Mouse (Mus musculus) liver, embryonic 14.5 days (tissue): ENCODE measurements around the gene Chd1l. TPM values are rescaled to one million over a fixed set of nuclear protein-coding genes. Genes with fewer than 3 reads are reported as not detected.

ENCODE experiments used
- ATAC-seq: fragments of 200-750 bp; cut with Nextera tagmentation; 2 replicates; pipeline ENCODE4 v1.8.0; 2017; ENCODE audit warnings: moderate number of reproducible peaks, mild to moderate bottlenecking, moderate library complexity; ENCODE audit not compliant: insufficient read depth
- DNase-seq, 3 experiments: peaks; one replicate each; pipeline ENCODE4 v3.0.0-alpha.2; 2012 to 2013; ENCODE audit warnings: low read depth in 3 of 3, low spot score in 3 of 3
- H3K27ac ChIP-seq: fragments of 300-500 bp; sonication (generic); 2 replicates; pipeline ENCODE4 v1.5.1; 2014; ENCODE audit warnings: moderate library complexity, mild to moderate bottlenecking, control low read depth, inconsistent platforms
- H3K27me3 ChIP-seq: fragments of 300-500 bp; sonication (generic); 2 replicates; pipeline ENCODE4 v1.6.1; 2014; ENCODE audit warnings: mild to moderate bottlenecking, low read length, moderate library complexity; ENCODE audit not compliant: control insufficient read depth, insufficient read depth
- H3K36me3 ChIP-seq: fragments of 300-500 bp; sonication (generic); replicated peaks from 2 replicates; pipeline ENCODE4 v1.6.1; 2014; ENCODE audit warnings: low read depth; ENCODE audit not compliant: control insufficient read depth, insufficient read depth
- H3K4me1 ChIP-seq, 2 experiments: fragments of 200-500 bp in 1 of 2; fragments of 300-500 bp in 1 of 2; sonication (generic) in 1 of 2; replicated peaks; 2 replicates each; pipeline ENCODE4 v1.6.1; 2012 to 2014; ENCODE audit warnings: antibody characterized with exemption in 1 of 2, inconsistent platforms in 1 of 2, low read length in 1 of 2; ENCODE audit not compliant: control insufficient read depth in 2 of 2, insufficient read depth in 2 of 2
- H3K4me2 ChIP-seq: fragments of 300-500 bp; sonication (generic); 2 replicates; pipeline ENCODE4 v1.6.1; 2014; ENCODE audit warnings: low read depth, mild to moderate bottlenecking, control low read depth, moderate library complexity
- H3K4me3 ChIP-seq, 2 experiments: fragments of 200-500 bp in 1 of 2; fragments of 300-500 bp in 1 of 2; sonication (generic) in 1 of 2; 2 replicates each; pipeline ENCODE4 v1.5.1; 2012 to 2014; ENCODE audit warnings: low read depth in 2 of 2, low read length in 2 of 2, mild to moderate bottlenecking in 2 of 2, control low read depth in 1 of 2, inconsistent platforms in 1 of 2, moderate library complexity in 1 of 2; ENCODE audit not compliant: insufficient read depth in 1 of 2
- H3K9ac ChIP-seq: fragments of 300-500 bp; sonication (generic); replicated peaks from 2 replicates; pipeline ENCODE4 v1.6.1; 2014; ENCODE audit warnings: mild to moderate bottlenecking, control low read depth, moderate library complexity
- H3K9me3 ChIP-seq: fragments of 300-500 bp; sonication (generic); 2 replicates; pipeline ENCODE4 v1.6.1; 2016; ENCODE audit warnings: low read length, mixed read lengths; ENCODE audit not compliant: control insufficient read depth
- CTCF ChIP-seq: IDR thresholded peaks from 2 replicates; pipeline ENCODE4 v1.5.1; 2016; ENCODE audit warnings: antibody characterized with exemption, low read depth, control low read depth
- EP300 ChIP-seq: IDR thresholded peaks from 2 replicates; pipeline ENCODE4 v1.6.1; 2016; ENCODE audit warnings: antibody characterized with exemption, low read depth
- WGBS: fragments of 180-500 bp; shearing (Covaris S2); extraction: QIAGEN DNeasy Blood & Tissue Kit; methylation state at CpG from one replicate; pipeline ENCODE4 v1.1.7; 2014; ENCODE audit not compliant: insufficient replicate concordance; 5-methylcytosine and 5-hydroxymethylcytosine counted together
- polyA plus RNA-seq, 2 experiments: library from polyadenylated mRNA; depleted of rRNA in 1 of 2; stranded (reverse) in 1 of 2; unstranded in 1 of 2; fragments of >200 nt; fragmentation: Nextera tagmentation in 1 of 2; extraction: Ambion mirVana in 1 of 2; gene quantifications; 2 replicates each; pipeline versions ENCODE4 v1.2.1 to v1.2.3; 2012 to 2014

Chd1l gene
- polyA plus RNA-seq, 2 experiments = 7.0 to 10.3 TPM

DNA sequence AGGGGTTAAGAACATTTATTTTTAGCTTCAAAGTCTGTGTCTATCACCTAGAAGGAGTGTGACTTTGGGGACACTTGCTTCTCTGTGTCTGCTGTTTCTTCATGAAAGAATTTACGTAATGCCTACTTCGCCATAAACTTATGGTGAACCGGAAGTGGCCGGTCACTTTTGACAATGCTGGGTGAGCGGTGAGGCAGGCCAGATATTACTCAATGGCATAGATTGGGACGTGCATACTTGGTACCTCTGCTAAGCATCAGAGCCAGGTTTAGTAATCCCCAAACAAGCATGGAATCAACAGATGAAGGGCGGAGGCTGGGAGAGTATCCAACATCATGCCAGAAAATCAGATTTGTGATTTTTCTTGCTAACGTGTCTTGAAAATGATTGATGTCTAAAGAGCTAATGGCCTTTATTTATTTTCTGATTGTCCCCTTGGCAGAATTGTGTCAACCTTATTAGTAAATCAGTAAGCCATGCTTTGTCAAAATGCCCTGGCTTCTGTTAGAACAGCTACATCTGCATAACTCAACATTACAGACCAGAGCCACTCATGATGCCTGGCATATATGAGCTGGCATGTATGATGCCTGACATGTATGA lies 21.4 kb upstream of the Chd1l start:
- Histone ChIP-seq H3K36me3 (no peaks in the 10 kb centered on the region), H3K9me3 (no peaks in the 10 kb centered on the region), H3K4me1 (peaks cover 4 to 11% of the 10 kb centered on the region in 2 experiments; a peak in 2 of 4 replicates), H3K4me2 (no peak overlapping the region), H3K4me3 (no peak overlapping the region), H3K27me3 (no peaks in the 10 kb centered on the region), H3K9ac (no peak overlapping the region), H3K27ac (no peak overlapping the region)
- WGBS = 63% methylated on average over 8 of the region's 8 CpGs
- DNase-seq = no peak
- no peak for ATAC-seq
- TF ChIP-seq EP300 = no peak
- TF ChIP-seq CTCF = no peak

- ATAC-seq (no peak), DNase-seq (no peak)
- Histone ChIP-seq H3K27me3 (no peaks in the 10 kb centered on the region), H3K4me2 (no peak overlapping the region), H3K36me3 (no peaks in the 10 kb centered on the region), H3K4me1 (peaks cover 4 to 11% of the 10 kb centered on the region in 2 experiments; a peak in 2 of 4 replicates), H3K4me3 (no peak overlapping the region), H3K9me3 (no peaks in the 10 kb centered on the region), H3K27ac (no peak overlapping the region), H3K9ac (no peak overlapping the region)
- TF ChIP-seq EP300 (no peak), CTCF (no peak)
- WGBS = 73% methylated on average over 4 of the region's 4 CpGs
Measured at GRCm38 (mm10) chr3:97630746-97631145, 20.7 kb upstream of the Chd1l start.

GRCm38 (mm10) chr3:97629941-97630340 lies 19.9 kb upstream of the Chd1l start:
- Histone ChIP-seq H3K9ac (no peak overlapping the region), H3K9me3 (no peaks in the 10 kb centered on the region), H3K27ac (no peak overlapping the region), H3K36me3 (no peaks in the 10 kb centered on the region), H3K27me3 (no peaks in the 10 kb centered on the region), H3K4me1 (peaks cover 4 to 11% of the 10 kb centered on the region in 2 experiments; a peak in 2 of 4 replicates), H3K4me3 (no peak overlapping the region), H3K4me2 (0 out of 2 replicates have a peak overlapping the region, but pooled peaks have one; percentile 75)
- no peak for TF ChIP-seq CTCF
- TF ChIP-seq EP300 = no peak
- DNase-seq = no peak
- 69% methylated on average over 4 of the region's 4 CpGs for WGBS
- no peak for ATAC-seq

GRCm38 (mm10) chr3:97628391-97629001 lies 18.5 kb upstream of the Chd1l start, which contains the start of gene Fmo5:
TSS of gene Fmo5 (plus strand) at chr3:97628804.
- ATAC-seq (peak; percentile 97), DNase-seq (peak; percentile 52 to 63 (median 60))
- Histone ChIP-seq H3K36me3 (no peaks in the 10 kb centered on the region), H3K4me1 (peaks cover 4 to 10% of the 10 kb centered on the region in 2 experiments; a peak in 2 of 4 replicates), H3K9me3 (no peaks in the 10 kb centered on the region), H3K27ac (peak within 1 kb of the TSS; percentile 46), H3K9ac (peak within 1 kb of the TSS; percentile 69), H3K4me3 (peak within 1 kb of the TSS; percentile 64 to 69), H3K27me3 (no peaks in the 10 kb centered on the region), H3K4me2 (peak within 1 kb of the TSS; percentile 75)
- under 1% methylated on average over 18 of the region's 18 CpGs for WGBS
- TF ChIP-seq CTCF = 0 out of 2 replicates have a peak, but pooled peaks have one; percentile 1
- no peak for TF ChIP-seq EP300

GRCm38 (mm10) chr3:97627893-97628292 lies 17.9 kb upstream of the Chd1l start:
- peak overlapping the region in 1 of 2 experiments; percentile 64; a peak in 2 of 4 replicates for H3K4me3 ChIP-seq
- H3K36me3 ChIP-seq = no peaks in the 10 kb centered on the region
- WGBS = 69% methylated on average over 7 of the region's 7 CpGs
- peak overlapping the region; percentile 75 for H3K4me2 ChIP-seq
- no peak for TF ChIP-seq EP300
- no peak for TF ChIP-seq CTCF
- peak; percentile 19; the same call in 1 of the 2 replicates for ATAC-seq
- H3K4me1 ChIP-seq = peaks cover 4 to 9% of the 10 kb centered on the region in 2 experiments; a peak in 2 of 4 replicates
- no peaks in the 10 kb centered on the region for H3K27me3 ChIP-seq
- no peaks in the 10 kb centered on the region for H3K9me3 ChIP-seq
- no peak for DNase-seq
- H3K27ac ChIP-seq = peak overlapping the region; percentile 22; the same call in 1 of the 2 replicates
- no peak overlapping the region for H3K9ac ChIP-seq
